Mouse (Mus musculus) ES-E14 (cell line): Measurements from ENCODE around the gene Zbtb7b. TPM values are rescaled to one million over a fixed set of nuclear protein-coding genes. Genes with fewer than 3 reads are reported as not detected.

Experiments
- DNase-seq: peaks from one replicate; pipeline ENCODE4 v3.0.0-alpha.2; 2013; ENCODE audit warnings: low read depth, low spot score
- H3K27ac ChIP-seq: 2 replicates; pipeline ENCODE4 v1.5.1; 2012; ENCODE audit warnings: low read depth, mild to moderate bottlenecking, low read length, moderate library complexity, mixed read lengths; ENCODE audit not compliant: poor library complexity, insufficient read depth, severe bottlenecking
- H3K36me3 ChIP-seq: 2 replicates; pipeline ENCODE4 v1.6.1; 2012; ENCODE audit warnings: mild to moderate bottlenecking, low read length, moderate library complexity, mixed read lengths; ENCODE audit not compliant: control insufficient read depth, poor library complexity, insufficient read depth, severe bottlenecking
- H3K4me1 ChIP-seq, 2 experiments: fragments of 150-350 bp in 1 of 2; sonication (generic) in 1 of 2; 2 replicates each; pipeline ENCODE4 v1.6.1; 2012; ENCODE audit warnings: low read length in 2 of 2, mild to moderate bottlenecking in 1 of 2, mixed read lengths in 1 of 2; ENCODE audit not compliant: control insufficient read depth in 2 of 2, insufficient read depth in 2 of 2, poor library complexity in 1 of 2
- H3K4me3 ChIP-seq, 2 experiments: fragments of 150-350 bp in 1 of 2; sonication (generic) in 1 of 2; 2 replicates each; pipeline ENCODE4 v1.5.1; 2012; ENCODE audit warnings: low read length in 2 of 2, low read depth in 1 of 2, mild to moderate bottlenecking in 1 of 2, mixed read lengths in 1 of 2; ENCODE audit not compliant: insufficient read depth in 1 of 2, poor library complexity in 1 of 2, severe bottlenecking in 1 of 2
- H3K9ac ChIP-seq: 2 replicates; pipeline ENCODE4 v1.6.1; 2012; ENCODE audit warnings: low read depth, mild to moderate bottlenecking, low read length, mixed read lengths; ENCODE audit not compliant: poor library complexity, insufficient read depth, severe bottlenecking
- H3K9me3 ChIP-seq: fragments of 150-350 bp; sonication (generic); 2 replicates; pipeline ENCODE4 v1.6.1; 2012; ENCODE audit warnings: low read depth, mild to moderate bottlenecking, low read length; ENCODE audit not compliant: control insufficient read depth, insufficient read depth
- CHD2 ChIP-seq: IDR thresholded peaks from 2 replicates; pipeline ENCODE4 v1.6.1; 2014; ENCODE audit warnings: mild to moderate bottlenecking, low read depth, low read length, inconsistent platforms
- HCFC1 ChIP-seq: IDR thresholded peaks from 2 replicates; pipeline ENCODE4 v1.6.1; 2012; ENCODE audit warnings: low read length, inconsistent platforms, borderline replicate concordance; ENCODE audit not compliant: insufficient read depth
- MAFK ChIP-seq: IDR thresholded peaks from 2 replicates; pipeline ENCODE4 v1.6.1; 2014; ENCODE audit warnings: mild to moderate bottlenecking, low read depth, low read length, inconsistent platforms; ENCODE audit not compliant: insufficient read depth
- ZC3H11A ChIP-seq: IDR thresholded peaks from 2 replicates; pipeline ENCODE4 v1.6.1; 2012; ENCODE audit warnings: low read depth, mild to moderate bottlenecking, inconsistent platforms, low read length, borderline replicate concordance
- ZNF384 ChIP-seq: IDR thresholded peaks from 2 replicates; pipeline ENCODE4 v1.6.1; 2012; ENCODE audit warnings: low read depth, low read length, inconsistent platforms
- in situ Hi-C, 2 experiments: fragments of 600-800 bp; cut with MboI; formaldehyde crosslinking; loops; one replicate each; pipeline ENCODE4 v1.15.1; 2025; ENCODE audit warnings: low sequenced_read_pairs in 2 of 2, inconsistent platforms in 1 of 2; ENCODE audit not compliant: unreplicated experiment in 2 of 2
- total RNA-seq: library from RNA; depleted of rRNA; stranded (reverse); fragments of 300-350 nt; gene quantifications from 2 replicates; pipeline ENCODE4 v1.2.3, GENCODE M21; 2012; rRNA removed

The Zbtb7b gene
- total RNA-seq = 11.8 and 13.0 TPM in 2 replicates

GRCm38 (mm10) chr3:89394006-89394893, at the start of gene Zbtb7b:
Gene Zbtb7b (minus strand): TSS chr3:89394776.
- Histone ChIP-seq H3K4me3 (peak within 1 kb of the TSS; percentile 72 to 75), H3K36me3 (no peaks in the 10 kb centered on the region; the same call in 1 of the 2 replicates), H3K4me1 (peaks cover 0 to 13% of the 10 kb centered on the region in 2 experiments; a peak in 3 of 4 replicates), H3K9me3 (no peaks in the 10 kb centered on the region), H3K9ac (peak within 1 kb of the TSS; percentile 68), H3K27ac (peak within 1 kb of the TSS; percentile 72)
- in situ Hi-C loops = no loop called here
- DNase-seq = no peak
- no peak for TF ChIP-seq ZC3H11A
- no peak for TF ChIP-seq CHD2
- TF ChIP-seq HCFC1 = no peak
- no peak for TF ChIP-seq MAFK
- no peak for TF ChIP-seq ZNF384

GRCm38 (mm10) chr3:89440691-89441090, 46.1 kb upstream of the Zbtb7b start:
- in situ Hi-C loops = no loop called here
- Histone ChIP-seq H3K4me1 (peaks cover 3 to 11% of the 10 kb centered on the region in 2 experiments; a peak in 2 of 4 replicates), H3K36me3 (peaks cover 3% of the 10 kb centered on the region; the same call in 1 of the 2 replicates), H3K9ac (no peak overlapping the region), H3K27ac (no peak overlapping the region), H3K9me3 (no peaks in the 10 kb centered on the region), H3K4me3 (no peak overlapping the region)
- TF ChIP-seq MAFK = no peak
- no peak for TF ChIP-seq ZNF384
- TF ChIP-seq ZC3H11A = no peak
- TF ChIP-seq CHD2 = no peak
- TF ChIP-seq HCFC1 = no peak
- no peak for DNase-seq

GRCm38 (mm10) chr3:89437269-89437668, 42.7 kb upstream of the Zbtb7b start:
- no peak for TF ChIP-seq HCFC1
- no peak for TF ChIP-seq CHD2
- TF ChIP-seq MAFK = no peak
- no peak for TF ChIP-seq ZNF384
- TF ChIP-seq ZC3H11A = no peak
- Histone ChIP-seq H3K36me3 (peaks cover 15% of the 10 kb centered on the region), H3K4me1 (peaks cover 3 to 22% of the 10 kb centered on the region in 2 experiments; a peak in 2 of 4 replicates), H3K9me3 (no peaks in the 10 kb centered on the region), H3K4me3 (peak overlapping the region; percentile 66 to 77), H3K9ac (peak overlapping the region; percentile 72; the same call in 1 of the 2 replicates), H3K27ac (peak overlapping the region; percentile 61; the same call in 1 of the 2 replicates)
- no peak for DNase-seq
- in situ Hi-C loops = no loop called here

- H3K9me3 ChIP-seq = no peaks in the 10 kb centered on the region
- DNase-seq = peak; percentile 88
- H3K4me3 ChIP-seq = peak within 1 kb of the TSS; percentile 66 to 77
- in situ Hi-C loops = no loop called here
- peak within 1 kb of the TSS; percentile 61 for H3K27ac ChIP-seq
- H3K36me3 ChIP-seq = peaks cover 15% of the 10 kb centered on the region
- peaks cover 3 to 22% of the 10 kb centered on the region in 2 experiments; a peak in 2 of 4 replicates for H3K4me1 ChIP-seq
- TF ChIP-seq ZC3H11A (no peak), MAFK (no peak), CHD2 (0 out of 2 replicates have a peak, but pooled peaks have one; percentile 20)
- peak within 1 kb of the TSS; percentile 72 for H3K9ac ChIP-seq
Observed at GRCm38 (mm10) chr3:89436176-89437113, 41.9 kb upstream of the Zbtb7b start, which contains the start of gene Pbxip1. Gene Pbxip1 (plus strand): TSS chr3:89436706.
